Mouse (Mus musculus): ENCODE results near the gene Gjb6. TPM values are rescaled to one million over a fixed set of nuclear protein-coding genes. Genes with fewer than 3 reads are reported as not detected.

Gjb6 gene
- polyA plus RNA-seq, 1 experiment from 2014 or later: 24.7 TPM

DNA sequence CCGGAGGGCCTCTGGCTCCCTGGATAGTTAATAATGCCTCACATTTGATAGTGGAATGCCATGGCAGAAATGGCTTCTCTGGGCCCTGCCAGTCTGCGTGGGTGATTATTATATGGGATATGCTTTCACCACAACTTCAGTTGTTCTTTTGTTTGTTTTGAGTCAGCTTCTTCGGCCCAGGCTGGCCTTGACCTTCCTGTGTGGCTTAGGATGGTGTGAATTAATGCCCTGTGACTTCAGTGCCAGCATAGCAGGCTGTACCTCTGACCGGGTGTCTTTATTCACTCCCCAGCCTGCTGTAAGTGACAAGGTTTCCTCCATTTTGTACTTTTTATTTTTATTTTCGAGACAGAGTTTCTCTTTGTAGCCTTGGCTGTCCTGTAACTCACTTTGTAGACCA lies 25.5 kb downstream of the Gjb6 start:
- WGBS: 72% methylated on average over 5 of the region's 5 CpGs
- H3K9me3 ChIP-seq: no peaks in the 10 kb centered on the region

GRCm38 (mm10) chr14:57107091-57107490 lies 26.3 kb downstream of the Gjb6 start:
- peaks cover 69% of the 10 kb centered on the region for H3K27me3 ChIP-seq
- no peaks in the 10 kb centered on the region for H3K9me3 ChIP-seq
- no peak for ATAC-seq (ENCODE audit: insufficient number of reproducible peaks, insufficient read depth, low FRiP score, low TSS enrichment, low read depth)
- H3K4me2 ChIP-seq: no peak overlapping the region
- no peaks in the 10 kb centered on the region for H3K36me3 ChIP-seq
- no peak overlapping the region for H3K27ac ChIP-seq
- H3K4me3 ChIP-seq (replicated peaks): no peak overlapping the region
- H3K4me1 ChIP-seq (replicated peaks): peaks cover 27% of the 10 kb centered on the region
- 70% methylated on average over 8 of the region's 8 CpGs for WGBS
- H3K9ac ChIP-seq (replicated peaks): no peak overlapping the region

More for the DNA sequence above, 25.5 kb downstream of the Gjb6 start:
- Histone ChIP-seq H3K27me3 (peaks cover 60% of the 10 kb centered on the region), H3K4me2 (no peak overlapping the region), H3K4me3 (replicated peaks) (no peak overlapping the region), H3K9ac (replicated peaks) (no peak overlapping the region), H3K36me3 (no peaks in the 10 kb centered on the region), H3K27ac (no peak overlapping the region), H3K4me1 (replicated peaks) (peaks cover 27% of the 10 kb centered on the region)
- ATAC-seq (ENCODE audit: insufficient number of reproducible peaks, insufficient read depth, low FRiP score, low TSS enrichment, low read depth): no peak

- 0 out of 2 replicates have a peak overlapping the region, but pooled peaks have one; percentile 0 for H3K4me3 ChIP-seq (replicated peaks)
- 41% methylated on average over 11 of the region's 11 CpGs for WGBS
Observed at GRCm38 (mm10) chr14:57105721-57106120, 27.7 kb downstream of the Gjb6 start.

DNA sequence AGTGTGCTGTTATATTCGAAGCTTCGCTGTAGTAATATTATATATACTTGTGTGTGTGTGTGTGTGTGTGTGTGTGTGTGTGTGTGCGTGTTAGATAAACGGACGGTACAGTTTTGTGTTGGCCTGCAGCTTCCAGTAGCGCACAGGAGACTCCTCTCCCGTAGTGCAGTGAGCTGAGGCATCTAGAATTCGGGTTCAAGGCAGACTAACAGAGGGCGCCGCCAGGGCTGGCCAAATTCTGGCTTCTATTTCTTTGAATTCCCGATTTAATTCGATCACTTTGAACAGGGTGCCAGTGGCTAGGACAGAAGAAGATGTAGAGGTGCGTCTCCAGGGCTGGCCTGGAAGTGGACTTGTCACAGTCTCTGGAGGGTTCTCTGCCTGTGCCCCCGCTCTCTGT lies 28.3 kb downstream of the Gjb6 start:
- no peaks in the 10 kb centered on the region for H3K9me3 ChIP-seq
- no peak for ATAC-seq (ENCODE audit: insufficient number of reproducible peaks, insufficient read depth, low FRiP score, low TSS enrichment, low read depth)
- peak overlapping the region; percentile 57 for H3K4me3 ChIP-seq (replicated peaks)
- H3K4me1 ChIP-seq (replicated peaks): peaks cover 24% of the 10 kb centered on the region
- H3K4me2 ChIP-seq: peak overlapping the region; percentile 100
- peaks cover 76% of the 10 kb centered on the region for H3K27me3 ChIP-seq
- no peak overlapping the region for H3K27ac ChIP-seq
- 11% methylated on average over 14 of the region's 14 CpGs for WGBS
- H3K9ac ChIP-seq (replicated peaks): no peak overlapping the region
- no peaks in the 10 kb centered on the region for H3K36me3 ChIP-seq

More at GRCm38 (mm10) chr14:57105721-57106120, 27.7 kb downstream of the Gjb6 start:
- Histone ChIP-seq H3K36me3 (no peaks in the 10 kb centered on the region), H3K4me1 (replicated peaks) (peaks cover 23% of the 10 kb centered on the region), H3K9me3 (no peaks in the 10 kb centered on the region), H3K9ac (replicated peaks) (no peak overlapping the region), H3K27me3 (peaks cover 75% of the 10 kb centered on the region), H3K4me2 (no peak overlapping the region), H3K27ac (no peak overlapping the region)
- no peak for ATAC-seq (ENCODE audit: insufficient number of reproducible peaks, insufficient read depth, low FRiP score, low TSS enrichment, low read depth)

GRCm38 (mm10) chr14:57104106-57105023 lies 29.0 kb downstream of the Gjb6 start, which contains the start of gene Gjb2:
Gene Gjb2 (minus strand): TSS chr14:57104702.
- under 1% methylated on average over 101 of the region's 101 CpGs for WGBS
- peak within 1 kb of the TSS; percentile 100 for H3K4me2 ChIP-seq
- H3K9me3 ChIP-seq: no peaks in the 10 kb centered on the region
- H3K9ac ChIP-seq (replicated peaks): peak within 1 kb of the TSS; percentile 59
- H3K27me3 ChIP-seq: peaks cover 70% of the 10 kb centered on the region
- ATAC-seq (ENCODE audit: insufficient number of reproducible peaks, insufficient read depth, low FRiP score, low TSS enrichment, low read depth): peak; percentile 76
- peak within 1 kb of the TSS; percentile 57 for H3K4me3 ChIP-seq (replicated peaks)
- H3K4me1 ChIP-seq (replicated peaks): peaks cover 29% of the 10 kb centered on the region
- H3K27ac ChIP-seq: no peak within 1 kb of the TSS
- no peaks in the 10 kb centered on the region for H3K36me3 ChIP-seq

GRCm38 (mm10) chr14:57103711-57104105 lies 29.7 kb downstream of the Gjb6 start:
- Histone ChIP-seq H3K36me3 (no peaks in the 10 kb centered on the region), H3K9me3 (no peaks in the 10 kb centered on the region), H3K27me3 (peaks cover 70% of the 10 kb centered on the region), H3K4me2 (peak overlapping the region; percentile 100), H3K27ac (no peak overlapping the region), H3K4me1 (replicated peaks) (peaks cover 34% of the 10 kb centered on the region), H3K9ac (replicated peaks) (peak overlapping the region; percentile 59), H3K4me3 (replicated peaks) (peak overlapping the region; percentile 57)
- no peak for ATAC-seq (ENCODE audit: insufficient number of reproducible peaks, insufficient read depth, low FRiP score, low TSS enrichment, low read depth)
- WGBS: 2% methylated on average over 22 of the region's 22 CpGs

- ATAC-seq (ENCODE audit: insufficient number of reproducible peaks, insufficient read depth, low FRiP score, low TSS enrichment, low read depth): no peak
- Histone ChIP-seq H3K36me3 (no peaks in the 10 kb centered on the region), H3K27me3 (peaks cover 70% of the 10 kb centered on the region), H3K4me1 (replicated peaks) (peaks cover 34% of the 10 kb centered on the region), H3K9ac (replicated peaks) (no peak overlapping the region), H3K27ac (no peak overlapping the region), H3K4me3 (replicated peaks) (peak overlapping the region; percentile 57), H3K9me3 (no peaks in the 10 kb centered on the region), H3K4me2 (peak overlapping the region; percentile 100)
- WGBS: 54% methylated on average over 6 of the region's 6 CpGs
Observed at GRCm38 (mm10) chr14:57103121-57103520, 30.3 kb downstream of the Gjb6 start.

- Histone ChIP-seq H3K27me3 (peaks cover 56% of the 10 kb centered on the region), H3K4me3 (replicated peaks) (peak overlapping the region; percentile 57; the same call in 1 of the 2 replicates), H3K27ac (no peak overlapping the region), H3K9ac (replicated peaks) (no peak overlapping the region), H3K4me1 (replicated peaks) (peaks cover 34% of the 10 kb centered on the region), H3K9me3 (no peaks in the 10 kb centered on the region), H3K4me2 (no peak overlapping the region; the same call in 1 of the 2 replicates), H3K36me3 (no peaks in the 10 kb centered on the region)
- 81% methylated on average over 7 of the region's 7 CpGs for WGBS
- no peak for ATAC-seq (ENCODE audit: insufficient number of reproducible peaks, insufficient read depth, low FRiP score, low TSS enrichment, low read depth)
Observed at GRCm38 (mm10) chr14:57101623-57102022, 31.8 kb downstream of the Gjb6 start.

DNA sequence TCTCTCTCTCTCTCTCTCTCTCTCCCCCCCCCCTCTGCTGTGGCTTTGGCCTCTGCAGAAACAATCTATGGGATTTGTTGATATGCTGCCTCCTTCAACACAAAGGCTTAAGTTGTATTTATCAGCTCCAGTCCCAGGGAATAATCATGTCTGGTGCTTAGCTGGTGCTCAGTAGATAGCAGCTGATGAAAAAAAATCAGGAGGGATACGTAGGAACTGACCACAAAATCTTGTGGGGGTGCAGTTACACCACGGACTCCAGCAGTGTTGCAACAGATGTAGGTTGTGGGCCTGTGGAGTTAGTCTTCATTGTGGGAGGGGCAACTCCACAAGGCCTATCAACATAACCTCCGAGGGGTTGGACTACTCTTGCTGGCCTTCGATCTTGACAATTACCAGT lies 37.6 kb downstream of the Gjb6 start:
- peaks cover 14% of the 10 kb centered on the region; the same call in 1 of the 2 replicates for H3K4me1 ChIP-seq (replicated peaks)
- ATAC-seq (ENCODE audit: insufficient number of reproducible peaks, insufficient read depth, low FRiP score, low TSS enrichment, low read depth): no peak
- no peak overlapping the region for H3K4me2 ChIP-seq
- no peaks in the 10 kb centered on the region for H3K36me3 ChIP-seq
- no peak overlapping the region for H3K4me3 ChIP-seq (replicated peaks)
- no peak overlapping the region for H3K9ac ChIP-seq (replicated peaks)
- WGBS: 81% methylated on average over 4 of the region's 4 CpGs
- 0 out of 2 replicates have a peak, but pooled peaks cover 4% of the 10 kb centered on the region for H3K27me3 ChIP-seq
- no peak overlapping the region for H3K27ac ChIP-seq
- H3K9me3 ChIP-seq: no peaks in the 10 kb centered on the region

- ATAC-seq (ENCODE audit: insufficient number of reproducible peaks, insufficient read depth, low FRiP score, low TSS enrichment, low read depth): no peak
- no peak overlapping the region for H3K9ac ChIP-seq (replicated peaks)
- H3K36me3 ChIP-seq: no peaks in the 10 kb centered on the region
- H3K4me2 ChIP-seq: no peak overlapping the region
- no peaks in the 10 kb centered on the region for H3K27me3 ChIP-seq
- no peak overlapping the region for H3K27ac ChIP-seq
- 9% methylated on average over 8 of the region's 8 CpGs for WGBS
- no peaks in the 10 kb centered on the region for H3K9me3 ChIP-seq
- H3K4me3 ChIP-seq (replicated peaks): no peak overlapping the region
- H3K4me1 ChIP-seq (replicated peaks): no peaks in the 10 kb centered on the region; the same call in 1 of the 2 replicates
Observed at GRCm38 (mm10) chr14:57093029-57093428, 40.4 kb downstream of the Gjb6 start.

DNA sequence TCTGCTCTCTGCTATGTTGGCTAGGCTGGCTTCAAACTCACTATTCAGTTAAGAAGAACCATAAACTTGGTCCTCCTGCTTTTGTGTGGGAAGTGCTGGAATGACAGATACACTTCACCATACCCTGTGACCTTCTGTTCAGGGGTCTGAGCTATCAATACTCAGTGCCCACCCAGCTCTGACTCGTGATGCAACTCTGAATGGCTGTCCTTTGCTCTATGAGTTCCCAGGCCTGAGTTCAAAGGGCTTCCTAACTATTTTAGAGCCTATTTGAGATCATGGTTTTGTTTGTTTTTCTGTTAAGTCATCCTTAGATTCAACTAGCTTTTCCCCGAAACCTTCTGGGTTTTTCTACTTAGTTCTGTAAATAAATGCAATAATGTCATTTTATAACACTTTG lies 43.4 kb downstream of the Gjb6 start:
- H3K9ac ChIP-seq (replicated peaks): no peak overlapping the region
- H3K36me3 ChIP-seq: no peaks in the 10 kb centered on the region
- peaks cover 5% of the 10 kb centered on the region; the same call in 1 of the 2 replicates for H3K4me1 ChIP-seq (replicated peaks)
- no peaks in the 10 kb centered on the region for H3K9me3 ChIP-seq
- no peak for ATAC-seq (ENCODE audit: insufficient number of reproducible peaks, insufficient read depth, low FRiP score, low TSS enrichment, low read depth)
- no peak overlapping the region for H3K4me3 ChIP-seq (replicated peaks)
- H3K4me2 ChIP-seq: no peak overlapping the region
- 57% methylated on average over 2 of the region's 2 CpGs for WGBS
- H3K27me3 ChIP-seq: no peaks in the 10 kb centered on the region
- no peak overlapping the region for H3K27ac ChIP-seq
